Mouse (Mus musculus): ENCODE results near the gene Ppfia2.

Ppfia2 gene

GRCm38 (mm10) chr10:106914275-106914674 lies 444.1 kb downstream of the Ppfia2 start:
- DNase-seq (ENCODE audit: low read depth, low spot score), result no peak

GRCm38 (mm10) chr10:106914822-106915221 lies 444.7 kb downstream of the Ppfia2 start:
- DNase-seq (ENCODE audit: low read depth, low spot score), result no peak

- DNase-seq (ENCODE audit: low read depth, low spot score), result no peak
Observed at GRCm38 (mm10) chr10:106924334-106924733, 454.2 kb downstream of the Ppfia2 start.

GRCm38 (mm10) chr10:106924798-106925197 lies 454.7 kb downstream of the Ppfia2 start:
- DNase-seq (ENCODE audit: low read depth, low spot score), result no peak

- no peak for DNase-seq (ENCODE audit: low read depth, low spot score)
Observed at GRCm38 (mm10) chr10:106928576-106929332, 458.6 kb downstream of the Ppfia2 start.

- peak; percentile 27 for DNase-seq (ENCODE audit: low read depth, low spot score)
Observed at GRCm38 (mm10) chr10:106932571-106933073, 462.5 kb downstream of the Ppfia2 start.

GRCm38 (mm10) chr10:106936996-106937395 lies 466.9 kb downstream of the Ppfia2 start:
- DNase-seq (ENCODE audit: low read depth, low spot score), result no peak

- DNase-seq (ENCODE audit: low read depth, low spot score), result no peak
Observed at GRCm38 (mm10) chr10:106938851-106939250, 468.7 kb downstream of the Ppfia2 start.

- no peak for DNase-seq (ENCODE audit: low read depth, low spot score)
Observed at GRCm38 (mm10) chr10:106939441-106939840, 469.3 kb downstream of the Ppfia2 start.

- no peak for DNase-seq (ENCODE audit: low read depth, low spot score)
Observed at GRCm38 (mm10) chr10:106941380-106941779, 471.2 kb downstream of the Ppfia2 start.

GRCm38 (mm10) chr10:106959026-106959425 lies 488.9 kb downstream of the Ppfia2 start:
- no peak for DNase-seq (ENCODE audit: low read depth, low spot score)

- no peak for DNase-seq (ENCODE audit: low read depth, low spot score)
Observed at GRCm38 (mm10) chr10:106975193-106976141, 505.3 kb downstream of the Ppfia2 start.

Data from forelimb bud, embryonic 11.5 days (tissue).